Mouse (Mus musculus): ENCODE measurements around the gene Sez6l. TPM values are rescaled to one million over a fixed set of nuclear protein-coding genes. Genes with fewer than 3 reads are reported as not detected.

Gene Sez6l
- total and polyA plus RNA-seq, 3 experiments = 0.08 to 0.25 (median 0.09) TPM

GRCm38 (mm10) chr5:112505595-112505994 lies 71.4 kb downstream of the Sez6l start:
- H3K36me3 ChIP-seq (ENCODE audit: control insufficient read depth, insufficient read depth, low read length) = no peaks in the 10 kb centered on the region
- no peak overlapping the region for H3K9ac ChIP-seq (ENCODE audit: low read depth, low read length)
- no peaks in the 10 kb centered on the region for H3K4me1 ChIP-seq (ENCODE audit: control insufficient read depth, insufficient read depth, low read length)
- H3K4me3 ChIP-seq = no peak overlapping the region
- H3K27ac ChIP-seq = no peak overlapping the region
- no peak for DNase-seq
- no peaks in the 10 kb centered on the region for H3K79me2 ChIP-seq (replicated peaks; ENCODE audit: control insufficient read depth, insufficient read depth, low read length)
- WGBS = 76% methylated on average over 4 of the region's 4 CpGs
- H3K27me3 ChIP-seq (ENCODE audit: control insufficient read depth, insufficient read depth, low read length) = peaks cover 3% of the 10 kb centered on the region; the same call in 1 of the 2 replicates
- TF ChIP-seq EP300 (IDR thresholded peaks at IDR 0.05; ENCODE audit: insufficient read depth, low read depth, low read length) = no peak
- no peak for TF ChIP-seq POLR2A (IDR thresholded peaks at IDR 0.05; ENCODE audit: insufficient read depth, low read depth, low read length)
- no peak for TF ChIP-seq CTCF (IDR thresholded peaks at IDR 0.05)
- intact Hi-C loops (cut with DNase I) = no loop called here

GRCm38 (mm10) chr5:112501384-112501783 lies 75.6 kb downstream of the Sez6l start:
- intact Hi-C loops (cut with DNase I) = no loop called here
- WGBS = 68% methylated on average over 2 of the region's 2 CpGs
- Histone ChIP-seq H3K36me3 (ENCODE audit: control insufficient read depth, insufficient read depth, low read length) (no peaks in the 10 kb centered on the region), H3K9ac (ENCODE audit: low read depth, low read length) (no peak overlapping the region), H3K4me3 (no peak overlapping the region), H3K27ac (no peak overlapping the region), H3K79me2 (replicated peaks; ENCODE audit: control insufficient read depth, insufficient read depth, low read length) (no peaks in the 10 kb centered on the region), H3K27me3 (ENCODE audit: control insufficient read depth, insufficient read depth, low read length) (peaks cover 3% of the 10 kb centered on the region; the same call in 1 of the 2 replicates), H3K4me1 (ENCODE audit: control insufficient read depth, insufficient read depth, low read length) (no peaks in the 10 kb centered on the region)
- DNase-seq = no peak
- TF ChIP-seq POLR2A (IDR thresholded peaks at IDR 0.05; ENCODE audit: insufficient read depth, low read depth, low read length) (no peak), EP300 (IDR thresholded peaks at IDR 0.05; ENCODE audit: insufficient read depth, low read depth, low read length) (no peak), CTCF (IDR thresholded peaks at IDR 0.05) (no peak)

GRCm38 (mm10) chr5:112499918-112500682 lies 76.9 kb downstream of the Sez6l start:
- Histone ChIP-seq H3K79me2 (replicated peaks; ENCODE audit: control insufficient read depth, insufficient read depth, low read length) (no peaks in the 10 kb centered on the region), H3K36me3 (ENCODE audit: control insufficient read depth, insufficient read depth, low read length) (no peaks in the 10 kb centered on the region), H3K27ac (no peak overlapping the region), H3K9ac (ENCODE audit: low read depth, low read length) (no peak overlapping the region), H3K4me3 (no peak overlapping the region), H3K27me3 (ENCODE audit: control insufficient read depth, insufficient read depth, low read length) (peaks cover 3% of the 10 kb centered on the region; the same call in 1 of the 2 replicates), H3K4me1 (ENCODE audit: control insufficient read depth, insufficient read depth, low read length) (no peaks in the 10 kb centered on the region)
- intact Hi-C loops (cut with DNase I) = no loop called here
- no peak for DNase-seq
- TF ChIP-seq EP300 (IDR thresholded peaks at IDR 0.05; ENCODE audit: insufficient read depth, low read depth, low read length) (no peak), POLR2A (IDR thresholded peaks at IDR 0.05; ENCODE audit: insufficient read depth, low read depth, low read length) (no peak), CTCF (IDR thresholded peaks at IDR 0.05) (no peak)
- WGBS = 65% methylated on average over 8 of the region's 8 CpGs

- no peak overlapping the region for H3K27ac ChIP-seq
- no peaks in the 10 kb centered on the region for H3K4me1 ChIP-seq (ENCODE audit: control insufficient read depth, insufficient read depth, low read length)
- no peak for DNase-seq
- no peaks in the 10 kb centered on the region for H3K79me2 ChIP-seq (replicated peaks; ENCODE audit: control insufficient read depth, insufficient read depth, low read length)
- no peaks in the 10 kb centered on the region for H3K36me3 ChIP-seq (ENCODE audit: control insufficient read depth, insufficient read depth, low read length)
- no peak overlapping the region for H3K9ac ChIP-seq (ENCODE audit: low read depth, low read length)
- no peak for TF ChIP-seq CTCF (IDR thresholded peaks at IDR 0.05)
- no peak for TF ChIP-seq POLR2A (IDR thresholded peaks at IDR 0.05; ENCODE audit: insufficient read depth, low read depth, low read length)
- TF ChIP-seq EP300 (IDR thresholded peaks at IDR 0.05; ENCODE audit: insufficient read depth, low read depth, low read length) = no peak
- H3K4me3 ChIP-seq = no peak overlapping the region
- intact Hi-C loops (cut with DNase I) = no loop called here
- peaks cover 3% of the 10 kb centered on the region; the same call in 1 of the 2 replicates for H3K27me3 ChIP-seq (ENCODE audit: control insufficient read depth, insufficient read depth, low read length)
- WGBS = 39% methylated on average over 13 of the region's 13 CpGs
Measured at GRCm38 (mm10) chr5:112498921-112499917, 77.8 kb downstream of the Sez6l start.

GRCm38 (mm10) chr5:112496753-112497369 lies 80.1 kb downstream of the Sez6l start:
- TF ChIP-seq CTCF (IDR thresholded peaks at IDR 0.05) (no peak), EP300 (IDR thresholded peaks at IDR 0.05; ENCODE audit: insufficient read depth, low read depth, low read length) (no peak), POLR2A (IDR thresholded peaks at IDR 0.05; ENCODE audit: insufficient read depth, low read depth, low read length) (no peak)
- Histone ChIP-seq H3K4me1 (ENCODE audit: control insufficient read depth, insufficient read depth, low read length) (no peaks in the 10 kb centered on the region), H3K27me3 (ENCODE audit: control insufficient read depth, insufficient read depth, low read length) (no peaks in the 10 kb centered on the region), H3K36me3 (ENCODE audit: control insufficient read depth, insufficient read depth, low read length) (no peaks in the 10 kb centered on the region), H3K4me3 (no peak overlapping the region), H3K9ac (ENCODE audit: low read depth, low read length) (no peak overlapping the region), H3K79me2 (replicated peaks; ENCODE audit: control insufficient read depth, insufficient read depth, low read length) (no peaks in the 10 kb centered on the region), H3K27ac (no peak overlapping the region)
- no peak for DNase-seq
- WGBS = 40% methylated on average over 7 of the region's 7 CpGs
- intact Hi-C loops (cut with DNase I) = no loop called here
